Mouse (Mus musculus): ENCODE data around the gene Ccnb1. TPM values are rescaled to one million over a fixed set of nuclear protein-coding genes. Genes with fewer than 3 reads are reported as not detected.

Ccnb1 gene
- polyA plus RNA-seq (2014; fragmentation: Illumina TruSeq; extraction: RNeasy Lipid Tissue Mini Kit (QIAGEN cat#74804); ENCODE audit: insufficient read depth, low read depth, low replicate concordance) = 0.53 TPM

DNA sequence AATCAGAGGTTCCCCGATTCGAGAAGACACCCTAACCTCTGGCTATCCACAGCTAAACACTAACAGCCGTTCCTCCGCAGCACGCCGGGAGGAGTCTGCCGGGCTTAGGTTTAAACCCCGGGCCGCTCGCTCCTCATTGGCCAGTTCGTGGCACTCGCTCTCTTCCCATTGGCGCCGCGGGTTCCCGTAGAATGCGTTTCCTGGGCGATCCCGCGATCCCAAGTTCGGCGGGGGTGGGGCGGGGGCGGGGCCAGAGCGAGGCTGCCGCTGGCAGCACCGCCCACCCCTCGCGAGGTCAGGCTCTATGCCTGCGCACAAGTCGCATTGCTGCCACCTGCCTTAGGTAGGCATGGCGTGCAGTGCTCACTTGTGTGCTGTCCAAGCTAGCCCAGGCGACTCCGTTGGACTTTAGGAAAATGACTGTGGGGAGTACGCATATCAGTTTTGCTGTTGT, at the start of gene Ccnb1:
TSS of gene Ccnb1 (minus strand) at position 157 of the 454 bp plus-strand sequence.

DNA sequence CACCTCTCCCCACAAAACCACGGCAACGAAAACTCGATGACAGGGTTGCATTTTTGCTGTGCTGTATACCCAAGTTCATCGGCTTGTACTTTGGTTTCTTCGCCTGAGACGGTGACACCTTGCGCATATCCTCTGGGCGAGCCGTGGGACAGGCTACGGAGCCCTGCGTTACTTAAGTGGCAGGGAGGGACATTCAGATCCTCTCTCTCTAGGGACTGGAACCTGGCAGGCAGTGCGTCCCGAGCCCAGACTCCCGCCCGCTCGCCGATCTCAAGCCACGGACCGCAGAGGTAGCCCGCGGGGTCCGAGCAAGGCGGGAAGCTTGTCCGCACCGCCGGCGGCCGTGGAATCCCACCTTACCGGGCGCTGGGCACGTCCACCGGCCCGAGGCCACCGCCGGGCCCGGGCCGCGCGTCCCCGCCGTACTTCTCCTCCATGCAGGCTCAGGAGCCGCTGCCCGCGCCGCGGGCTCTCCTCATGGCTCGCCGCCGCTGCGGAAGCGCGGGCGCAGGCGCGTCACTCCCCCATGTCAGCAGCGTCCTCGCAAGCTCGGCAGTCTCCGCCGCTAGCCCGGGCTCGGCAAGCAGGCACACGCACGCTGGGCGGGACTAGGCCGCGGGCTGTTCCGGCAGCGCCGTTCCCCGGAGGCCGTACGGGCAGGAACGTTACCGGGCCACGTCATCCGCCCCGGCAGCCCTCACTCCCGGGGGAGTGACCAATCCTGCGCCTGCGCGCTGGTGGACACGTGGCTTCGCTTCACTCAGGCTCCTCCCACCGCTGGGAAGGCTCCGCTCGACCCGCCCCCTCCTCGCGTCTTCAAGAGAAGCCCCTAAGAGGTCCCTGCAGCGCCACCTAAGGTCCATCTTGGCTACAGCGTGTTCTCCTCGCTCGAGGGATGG, 46.6 kb upstream of the Ccnb1 start, which contains the start of gene Slc30a5:
TSS of gene Slc30a5 (minus strand) at position 687 of the 899 bp plus-strand sequence.

DNA sequence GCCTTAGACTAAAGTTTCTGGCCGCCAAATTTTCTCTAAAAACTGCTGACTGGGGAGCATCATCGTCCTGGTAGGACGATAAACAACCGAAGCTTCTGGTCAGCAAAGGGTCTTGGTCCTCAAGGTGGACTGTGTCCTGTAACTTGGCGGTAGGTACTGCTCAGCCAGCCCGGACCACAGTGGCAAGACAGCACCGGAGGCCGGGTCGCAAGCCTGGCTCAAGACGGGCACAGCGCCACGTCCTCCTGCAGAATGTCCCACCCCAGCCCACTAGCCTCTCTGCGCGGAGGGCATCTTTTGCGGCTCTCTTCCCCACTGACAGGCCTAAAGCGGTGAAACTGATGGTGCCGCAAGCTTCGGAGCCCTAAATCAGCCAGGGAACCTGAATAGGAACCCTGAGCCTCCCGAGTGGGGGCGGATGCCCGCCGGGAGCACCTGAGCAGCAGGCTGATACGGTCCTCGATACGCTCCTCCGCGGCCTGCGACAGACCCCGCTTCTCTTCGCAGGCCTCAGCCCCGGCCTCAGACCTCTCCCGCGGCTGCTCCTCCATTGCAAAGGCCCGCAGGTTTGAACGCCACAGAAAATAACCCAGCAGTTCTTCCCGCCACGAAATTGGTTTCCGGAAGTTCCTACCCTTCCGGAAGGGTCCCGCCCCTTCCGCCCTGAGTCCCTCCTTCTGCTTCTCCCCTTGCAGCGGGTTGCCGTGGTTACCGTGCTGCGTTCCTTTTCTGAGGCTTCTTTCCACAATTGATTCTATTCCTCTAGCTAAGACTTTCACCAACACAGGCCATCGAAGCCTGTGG, 10.9 kb downstream of the Ccnb1 start, which contains the start of gene Cenph:
TSS of gene Cenph (minus strand) at position 648 of the 804 bp plus-strand sequence.

DNA sequence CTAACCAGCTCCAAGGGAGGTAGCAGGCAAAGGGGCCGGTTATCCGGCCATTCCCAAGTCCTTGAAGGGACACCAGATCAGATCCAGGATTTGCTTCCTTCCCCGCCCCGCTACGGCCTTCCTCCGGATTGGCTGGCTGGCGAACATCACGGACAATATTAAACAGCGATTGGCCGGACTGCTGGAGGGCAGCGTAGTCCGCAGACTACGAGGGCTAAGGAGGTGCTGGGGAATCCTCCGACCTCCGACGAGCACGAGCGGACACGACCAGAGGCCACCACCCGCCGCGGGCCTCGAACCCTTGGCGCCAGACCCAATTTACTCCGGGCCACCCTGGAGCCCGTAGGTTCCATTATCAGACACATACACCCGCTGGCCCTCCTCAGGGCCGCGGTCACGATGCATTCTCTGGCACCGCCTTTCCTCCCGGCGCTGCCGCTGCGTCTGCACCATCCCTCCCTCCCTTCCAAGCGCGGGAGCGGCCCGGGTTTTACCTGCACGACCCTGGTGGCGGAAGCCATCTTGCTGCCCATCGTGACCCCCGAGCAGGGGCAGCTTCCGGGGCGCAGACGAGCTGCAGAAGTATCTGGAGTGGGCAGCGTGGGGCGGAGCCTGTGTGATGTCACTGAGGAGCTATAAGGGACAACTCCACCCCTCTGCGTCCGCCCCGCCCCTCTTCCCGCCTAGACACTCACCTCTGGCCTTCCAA, 42.2 kb downstream of the Ccnb1 start, which contains the start of gene Mrps36:
TSS of gene Mrps36 (minus strand) at position 624 of the 709 bp plus-strand sequence.

DNA sequence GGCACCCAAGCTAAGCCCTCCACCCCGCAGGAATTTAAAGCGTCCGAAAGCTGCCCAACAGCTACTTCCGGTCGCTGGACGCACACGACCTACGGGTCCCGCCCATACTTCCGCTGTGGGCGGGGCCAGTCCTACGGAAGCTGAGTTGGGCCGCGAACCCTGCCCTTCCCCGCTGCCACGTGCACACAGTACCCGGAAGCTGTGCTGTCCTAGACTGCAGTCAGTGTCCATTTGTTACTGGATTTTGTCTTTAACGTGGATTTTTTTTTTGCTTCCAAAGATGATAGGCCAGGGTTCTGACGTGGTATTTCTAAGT, 55.6 kb downstream of the Ccnb1 start, which contains the start of gene Cdk7:
TSS of gene Cdk7 (minus strand) at position 79 of the 316 bp plus-strand sequence.

Other genes with a start within 250 kb of the Ccnb1 start
- gene Ocln, start 233.9 kb downstream of the Ccnb1 start, polyA plus RNA-seq (2014; fragmentation: Illumina TruSeq; extraction: RNeasy Lipid Tissue Mini Kit (QIAGEN cat#74804); ENCODE audit: insufficient read depth, low read depth, low replicate concordance) = 26.4 TPM
- gene Marveld2, start 169.6 kb downstream of the Ccnb1 start, polyA plus RNA-seq (2014; fragmentation: Illumina TruSeq; extraction: RNeasy Lipid Tissue Mini Kit (QIAGEN cat#74804); ENCODE audit: insufficient read depth, low read depth, low replicate concordance) = 5.3 TPM
- gene Ak6, start 135.6 kb downstream of the Ccnb1 start, polyA plus RNA-seq (2014; fragmentation: Illumina TruSeq; extraction: RNeasy Lipid Tissue Mini Kit (QIAGEN cat#74804); ENCODE audit: insufficient read depth, low read depth, low replicate concordance) = 67.1 TPM
- gene Rad17, start 135.5 kb downstream of the Ccnb1 start, polyA plus RNA-seq (2014; fragmentation: Illumina TruSeq; extraction: RNeasy Lipid Tissue Mini Kit (QIAGEN cat#74804); ENCODE audit: insufficient read depth, low read depth, low replicate concordance) = 10.5 TPM
- gene Taf9, start 135.0 kb downstream of the Ccnb1 start, polyA plus RNA-seq (2014; fragmentation: Illumina TruSeq; extraction: RNeasy Lipid Tissue Mini Kit (QIAGEN cat#74804); ENCODE audit: insufficient read depth, low read depth, low replicate concordance) = 3.2 TPM
- gene Ccdc125, start 116.9 kb downstream of the Ccnb1 start, polyA plus RNA-seq (2014; fragmentation: Illumina TruSeq; extraction: RNeasy Lipid Tissue Mini Kit (QIAGEN cat#74804); ENCODE audit: insufficient read depth, low read depth, low replicate concordance) = 3.2 TPM
- gene Cdk7, start 55.6 kb downstream of the Ccnb1 start, polyA plus RNA-seq (2014; fragmentation: Illumina TruSeq; extraction: RNeasy Lipid Tissue Mini Kit (QIAGEN cat#74804); ENCODE audit: insufficient read depth, low read depth, low replicate concordance) = 22.9 TPM
- 61.5 TPM for gene Mrps36, start 41.9 kb downstream of the Ccnb1 start, polyA plus RNA-seq (2014; fragmentation: Illumina TruSeq; extraction: RNeasy Lipid Tissue Mini Kit (QIAGEN cat#74804); ENCODE audit: insufficient read depth, low read depth, low replicate concordance)
- gene Cenph, start 10.7 kb downstream of the Ccnb1 start, polyA plus RNA-seq (2014; fragmentation: Illumina TruSeq; extraction: RNeasy Lipid Tissue Mini Kit (QIAGEN cat#74804); ENCODE audit: insufficient read depth, low read depth, low replicate concordance) = 0.64 TPM
- gene Slc30a5, start 46.9 kb upstream of the Ccnb1 start, polyA plus RNA-seq (2014; fragmentation: Illumina TruSeq; extraction: RNeasy Lipid Tissue Mini Kit (QIAGEN cat#74804); ENCODE audit: insufficient read depth, low read depth, low replicate concordance) = 29.9 TPM

Data from lung, adult 10 weeks (tissue).